Mouse (Mus musculus) thymus, adult 2 months (tissue): ENCODE data around the gene Ahdc1. TPM values are rescaled to one million over a fixed set of nuclear protein-coding genes. Genes with fewer than 3 reads are reported as not detected.
A peak's percentile ranks its signal among the peaks of the same experiment; 100 is the strongest.

Experiments used
- DNase-seq: peaks from one replicate; pipeline ENCODE4 v3.0.0; 2021
- H3K27ac ChIP-seq: fragments of 200-500 bp; 2 replicates; pipeline ENCODE4 v1.5.1; 2012; ENCODE audit warnings: low read length, control low read depth; ENCODE audit not compliant: control insufficient read depth, insufficient read depth
- H3K27me3 ChIP-seq: fragments of 200-500 bp; 2 replicates; pipeline ENCODE4 v1.6.1; 2012; ENCODE audit warnings: mild to moderate bottlenecking, low read length, moderate library complexity, mixed read lengths; ENCODE audit not compliant: control insufficient read depth, insufficient read depth
- H3K36me3 ChIP-seq: fragments of 200-500 bp; 2 replicates; pipeline ENCODE4 v1.6.1; 2012; ENCODE audit warnings: mild to moderate bottlenecking, low read length, moderate library complexity; ENCODE audit not compliant: control insufficient read depth, insufficient read depth
- H3K4me1 ChIP-seq: fragments of 200-500 bp; replicated peaks from 2 replicates; pipeline ENCODE4 v1.6.1; 2012; ENCODE audit warnings: low read length; ENCODE audit not compliant: control insufficient read depth, insufficient read depth
- H3K4me3 ChIP-seq: fragments of 200-500 bp; 2 replicates; pipeline ENCODE4 v1.5.1; 2012; ENCODE audit warnings: mild to moderate bottlenecking, low read length, control low read depth, moderate library complexity; ENCODE audit not compliant: control insufficient read depth, insufficient read depth
- CTCF ChIP-seq: fragments of 200-500 bp; IDR thresholded peaks from 2 replicates; pipeline ENCODE4 v1.5.1; 2012; ENCODE audit warnings: mild to moderate bottlenecking, control low read depth, low read length, moderate library complexity, borderline replicate concordance; ENCODE audit not compliant: control insufficient read depth, poor library complexity, insufficient read depth; ENCODE audit errors: extremely low read depth
- POLR2A ChIP-seq: fragments of 200-500 bp; IDR thresholded peaks from 2 replicates; pipeline ENCODE4 v1.6.1; 2012; ENCODE audit warnings: mild to moderate bottlenecking, low read length, control low read depth, moderate library complexity; ENCODE audit not compliant: control insufficient read depth, poor library complexity, insufficient read depth; ENCODE audit errors: extremely low read depth
- WGBS: fragments of 180-500 bp; shearing (Covaris S2); methylation state at CpG from one replicate; pipeline ENCODE4 v1.1.7; 2018; 5-methylcytosine and 5-hydroxymethylcytosine counted together
- polyA plus RNA-seq: library from polyadenylated mRNA; depleted of rRNA; stranded (reverse); fragments of >200 nt; gene quantifications from 2 replicates; pipeline ENCODE4 v1.2.3, GENCODE M21; 2012

Ahdc1 gene
- polyA plus RNA-seq, 1 experiment, result 59.8 TPM

DNA sequence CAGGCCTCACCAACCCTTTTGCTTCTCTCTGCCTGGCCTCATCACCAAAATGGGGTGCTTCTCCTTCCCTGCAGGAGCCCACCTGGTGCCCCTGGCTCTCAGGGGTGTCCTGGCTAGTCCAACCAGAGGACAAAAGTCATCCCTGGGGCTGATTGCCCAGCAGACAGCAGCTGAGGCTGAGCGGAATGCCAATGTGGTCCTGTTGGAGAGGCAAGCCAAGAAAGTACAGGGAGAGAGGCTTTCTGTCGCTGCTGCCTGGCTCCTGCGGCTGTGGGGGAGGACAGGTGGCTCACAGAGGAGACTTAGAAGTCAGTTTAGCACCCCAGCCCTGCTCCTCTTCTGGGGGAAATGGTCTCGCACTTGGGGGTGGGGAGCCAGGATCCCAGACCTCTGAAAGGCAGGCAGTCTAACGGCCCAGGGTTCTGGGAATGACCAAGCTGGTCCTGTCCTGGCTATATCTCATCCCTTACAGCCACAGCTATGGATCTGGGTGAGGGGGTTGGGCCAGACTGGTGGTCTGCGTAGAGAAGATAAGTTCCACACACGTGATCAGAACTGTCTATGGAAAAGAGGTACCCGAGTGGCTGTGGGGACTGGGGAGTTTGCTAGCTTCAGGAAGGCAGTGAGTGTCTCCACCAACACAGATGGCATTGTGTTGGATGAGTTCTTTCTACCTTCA is 64.0 kb downstream of the Ahdc1 start:
- Histone ChIP-seq H3K4me3 (no peak overlapping the region), H3K27me3 (no peaks in the 10 kb centered on the region), H3K27ac (no peak overlapping the region), H3K4me1 (peaks cover 55% of the 10 kb centered on the region), H3K36me3 (no peaks in the 10 kb centered on the region)
- no peak for TF ChIP-seq POLR2A
- TF ChIP-seq CTCF, result no peak
- WGBS, result 89% methylated on average over 8 of the region's 8 CpGs
- no peak for DNase-seq

DNA sequence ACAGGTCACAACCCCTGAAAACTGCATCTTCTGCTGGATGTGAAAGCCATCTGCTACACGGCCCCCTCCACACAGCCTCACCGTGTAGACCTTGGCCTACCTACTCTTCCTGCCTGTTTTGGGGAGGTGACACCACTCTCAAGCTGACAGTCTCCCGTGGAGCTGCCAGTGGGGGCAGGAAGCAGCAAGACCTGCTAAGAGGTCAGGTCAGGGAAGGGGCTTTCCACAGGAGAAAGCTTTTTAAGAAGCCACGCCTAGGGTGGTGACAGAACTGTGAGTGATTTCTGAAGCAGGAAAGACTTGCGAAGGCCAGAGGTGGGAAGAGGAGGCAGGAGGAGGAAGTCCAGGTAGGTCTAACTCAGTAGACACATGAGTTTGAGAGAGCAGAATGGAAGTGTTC is 67.9 kb downstream of the Ahdc1 start:
- 57% methylated on average over 5 of the region's 5 CpGs for WGBS
- Histone ChIP-seq H3K36me3 (no peaks in the 10 kb centered on the region), H3K27me3 (no peaks in the 10 kb centered on the region), H3K4me1 (peaks cover 37% of the 10 kb centered on the region), H3K4me3 (no peak overlapping the region), H3K27ac (peak overlapping the region; percentile 70)
- DNase-seq, result no peak
- TF ChIP-seq POLR2A (no peak), CTCF (no peak)

DNA sequence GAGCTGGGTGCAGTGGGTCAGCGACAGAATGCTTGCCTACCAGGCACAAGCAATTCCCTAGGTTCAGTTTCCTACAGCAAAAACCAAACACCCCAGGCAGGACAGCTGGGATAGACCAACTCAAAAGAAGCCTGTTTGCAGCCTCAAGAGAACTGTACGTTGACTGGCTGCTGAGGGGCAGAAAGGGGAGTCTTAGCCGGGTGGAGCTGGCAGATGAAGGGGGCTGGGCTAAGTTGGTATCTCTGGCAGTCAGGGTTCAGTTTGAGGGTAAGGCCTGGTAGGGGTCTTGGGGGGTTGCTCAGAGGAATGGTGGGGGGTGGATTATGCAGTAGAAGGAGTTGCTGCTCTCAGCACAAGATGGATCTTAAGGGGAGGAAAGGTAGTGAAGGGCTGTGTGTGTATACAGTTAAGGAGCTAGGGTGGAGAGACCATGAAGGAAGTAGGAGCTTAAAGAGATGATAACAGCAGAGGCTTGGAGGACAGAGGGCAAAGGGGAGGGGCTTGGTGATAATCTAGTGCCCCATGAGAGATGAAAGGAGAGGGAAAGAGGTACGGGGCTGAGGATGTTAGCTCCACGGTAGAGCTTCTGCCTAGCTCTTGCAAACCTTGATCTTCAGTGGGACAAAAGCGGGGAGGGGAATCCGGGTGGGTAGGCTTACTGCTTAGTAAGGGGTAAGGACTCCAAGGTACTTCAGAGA is 68.5 kb downstream of the Ahdc1 start:
- TF ChIP-seq CTCF (no peak), POLR2A (no peak)
- Histone ChIP-seq H3K4me3 (no peak overlapping the region), H3K4me1 (peaks cover 37% of the 10 kb centered on the region), H3K27ac (peak overlapping the region; percentile 70), H3K36me3 (no peaks in the 10 kb centered on the region), H3K27me3 (no peaks in the 10 kb centered on the region)
- DNase-seq, result no peak
- 86% methylated on average over 7 of the region's 7 CpGs for WGBS

DNA sequence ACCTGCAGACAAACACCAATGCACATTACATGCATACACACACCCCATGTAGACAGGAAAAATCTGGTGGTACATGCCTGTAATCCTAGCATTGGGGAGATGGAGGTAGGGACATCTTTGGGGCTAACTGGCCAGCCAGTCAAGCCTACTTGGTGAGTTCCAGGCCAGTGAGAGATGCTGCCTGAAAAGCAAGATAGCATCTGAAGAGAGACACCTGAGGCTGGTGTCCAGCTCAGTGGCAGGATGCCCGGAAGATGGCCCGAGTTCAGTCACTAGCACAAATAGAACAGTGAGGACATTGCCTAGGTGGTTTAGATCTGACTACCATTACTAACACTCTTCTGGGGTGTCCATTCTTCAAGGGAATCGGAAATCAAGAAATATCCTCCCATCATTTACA is 69.8 kb downstream of the Ahdc1 start:
- H3K36me3 ChIP-seq, result no peaks in the 10 kb centered on the region
- 94% methylated on average over 3 of the region's 3 CpGs for WGBS
- H3K27me3 ChIP-seq, result no peaks in the 10 kb centered on the region
- no peak overlapping the region for H3K4me3 ChIP-seq
- H3K4me1 ChIP-seq, result peaks cover 40% of the 10 kb centered on the region
- no peak for DNase-seq
- no peak overlapping the region for H3K27ac ChIP-seq
- TF ChIP-seq CTCF (no peak), POLR2A (no peak)

DNA sequence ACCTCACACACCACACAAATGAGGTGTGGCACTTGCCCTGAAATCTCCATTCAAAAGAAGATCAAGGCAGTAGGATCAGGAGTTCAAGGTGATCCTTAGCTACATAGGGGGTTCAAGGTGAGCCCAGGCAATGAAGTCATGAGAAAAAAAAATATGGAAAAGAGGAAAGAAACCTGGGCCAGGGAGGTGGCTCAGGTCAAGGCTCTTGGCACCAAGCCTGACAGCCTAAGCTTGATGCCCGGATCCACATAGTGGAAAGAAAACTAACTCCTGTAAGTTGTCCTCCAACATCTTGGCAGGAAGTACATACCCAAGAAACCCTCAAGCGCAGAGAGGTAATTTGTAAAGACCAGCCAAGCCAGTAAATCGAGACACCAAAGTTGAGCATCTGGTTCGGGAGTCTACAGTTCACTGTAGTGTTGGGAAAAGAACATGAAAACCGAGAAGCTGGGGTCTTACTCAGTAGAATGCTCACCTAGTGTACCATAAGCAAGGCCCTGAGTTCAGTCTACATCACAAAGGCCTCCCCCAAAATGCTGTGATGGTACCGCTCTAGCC is 71.2 kb downstream of the Ahdc1 start:
- Histone ChIP-seq H3K4me1 (peaks cover 54% of the 10 kb centered on the region), H3K4me3 (no peak overlapping the region), H3K27ac (no peak overlapping the region), H3K27me3 (no peaks in the 10 kb centered on the region), H3K36me3 (no peaks in the 10 kb centered on the region)
- 88% methylated on average over 6 of the region's 6 CpGs for whole genome bisulfite sequencing
- no peak for DNase-seq
- TF ChIP-seq POLR2A, result no peak
- no peak for TF ChIP-seq CTCF

- TF ChIP-seq CTCF (no peak), POLR2A (no peak)
- Histone ChIP-seq H3K4me3 (no peak overlapping the region), H3K27me3 (no peaks in the 10 kb centered on the region), H3K36me3 (no peaks in the 10 kb centered on the region), H3K27ac (peak overlapping the region; percentile 86), H3K4me1 (peaks cover 59% of the 10 kb centered on the region)
- WGBS, result 14% methylated on average over 3 of the region's 3 CpGs
- peak; percentile 51 for DNase-seq
Measured at GRCm38 (mm10) chr4:133083991-133084861, 73.2 kb downstream of the Ahdc1 start.
